Mouse (Mus musculus) cortical plate, adult 2 months (tissue): ENCODE measurements at regions not wholly inside any gene's neighbourhood (a gene's known extent, or its start where the extent isn't known, plus 50 kb on each side); places are given as distances from the start of the nearest gene placed in this dataset.

ENCODE experiments used
- CTCF ChIP-seq: fragments of 200-500 bp; IDR thresholded peaks from 2 replicates; pipeline ENCODE4 v1.5.1; 2011; ENCODE audit warnings: mild to moderate bottlenecking, control low read depth, low read length; ENCODE audit not compliant: insufficient read depth; ENCODE audit errors: extremely low read depth
- POLR2A ChIP-seq: fragments of 200-500 bp; IDR thresholded peaks from 2 replicates; pipeline ENCODE4 v1.6.1; 2011; ENCODE audit warnings: mild to moderate bottlenecking, low read length, control low read depth; ENCODE audit not compliant: insufficient read depth; ENCODE audit errors: extremely low read depth

DNA sequence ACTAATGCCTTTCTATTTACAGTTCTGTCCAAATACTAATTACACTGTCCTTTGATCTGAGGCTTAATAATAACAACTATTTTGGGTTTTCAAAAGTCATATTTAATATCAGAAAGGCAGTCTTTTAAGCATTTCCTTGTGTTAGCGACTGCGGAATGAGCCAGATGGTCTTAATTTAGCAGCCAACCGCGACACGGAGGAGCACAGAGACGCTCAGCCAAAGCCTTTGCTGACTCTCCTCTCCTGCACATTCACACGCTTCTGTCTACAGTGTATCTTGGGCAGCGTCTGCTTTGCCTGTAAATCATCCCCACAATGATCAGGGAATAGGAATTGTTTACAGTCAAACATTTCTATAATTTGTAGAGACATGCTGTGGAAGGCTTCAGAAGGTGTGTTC is 201.1 kb downstream of the Zfp462 start:
- TF ChIP-seq POLR2A = no peak
- TF ChIP-seq CTCF = no peak
